Mouse (Mus musculus): ENCODE measurements around the gene Agbl1. TPM values are rescaled to one million over a fixed set of nuclear protein-coding genes. Genes with fewer than 3 reads are reported as not detected.

Gene Agbl1
- total and polyA plus RNA-seq, 3 experiments: not detected

- Histone ChIP-seq H3K4me2 (ENCODE audit: insufficient read depth, low read depth, poor library complexity, severe bottlenecking) (no peak overlapping the region), H3K9ac (ENCODE audit: insufficient read depth, low read depth) (no peak overlapping the region), H3K27me3 (replicated peaks) (peaks cover 17% of the 10 kb centered on the region), H3K36me3 (replicated peaks in 1 of 2; ENCODE audit: control insufficient read depth in 1 of 2, insufficient read depth in 1 of 2, low read length in 1 of 2) (no peaks in the 10 kb centered on the region), H3K4me3 (replicated peaks in 1 of 3; ENCODE audit: low read depth in 2 of 3, low read length in 2 of 3, poor library complexity in 1 of 3) (no peak overlapping the region), H3K27ac (ENCODE audit: insufficient read depth, low read depth) (no peak overlapping the region), H3K9me3 (replicated peaks; ENCODE audit: low read length) (no peaks in the 10 kb centered on the region), H3K79me2 (replicated peaks; ENCODE audit: control insufficient read depth, extremely low read depth, insufficient read depth, poor library complexity, severe bottlenecking) (no peaks in the 10 kb centered on the region), H3K4me1 (ENCODE audit: control insufficient read depth in 1 of 2, insufficient read depth in 2 of 2) (no peaks in the 10 kb centered on the region)
- no peak for DNase-seq (ENCODE audit: extremely low read depth)
- in situ Hi-C loops (cut with MboI; ENCODE audit: low pct_ligation_motif_present, low pct_unique_long_range_greater_than_20kb, low sequenced_read_pairs) (no loop called here), dilution Hi-C loops (cut with MboI; ENCODE audit: extremely low pct_ligation_motif_present, extremely low pct_unique_long_range_greater_than_20kb, low sequenced_read_pairs) (no loop called here)
- TF ChIP-seq KAT2A (IDR thresholded peaks at IDR 0.05; ENCODE audit: insufficient replicate concordance, low read length) (no peak), MAFK (IDR thresholded peaks at IDR 0.05; ENCODE audit: insufficient replicate concordance, low read length) (no peak), TBP (conservative IDR thresholded peaks at IDR 0.05; ENCODE audit: low read depth, low read length) (no peak)
These were observed 331.0 kb downstream of the Agbl1 start for GRCm38 (mm10) chr7:76560564-76561258.

- H3K36me3 ChIP-seq (replicated peaks in 1 of 2; ENCODE audit: control insufficient read depth in 1 of 2, insufficient read depth in 1 of 2, low read length in 1 of 2): no peaks in the 10 kb centered on the region
- no peaks in the 10 kb centered on the region for H3K79me2 ChIP-seq (replicated peaks; ENCODE audit: control insufficient read depth, extremely low read depth, insufficient read depth, poor library complexity, severe bottlenecking)
- in situ Hi-C loops (cut with MboI; ENCODE audit: low pct_ligation_motif_present, low pct_unique_long_range_greater_than_20kb, low sequenced_read_pairs) (no loop called here), dilution Hi-C loops (cut with MboI; ENCODE audit: extremely low pct_ligation_motif_present, extremely low pct_unique_long_range_greater_than_20kb, low sequenced_read_pairs) (no loop called here)
- no peak overlapping the region for H3K9ac ChIP-seq (ENCODE audit: insufficient read depth, low read depth)
- no peak overlapping the region for H3K4me2 ChIP-seq (ENCODE audit: insufficient read depth, low read depth, poor library complexity, severe bottlenecking)
- H3K4me1 ChIP-seq (ENCODE audit: control insufficient read depth in 1 of 2, insufficient read depth in 2 of 2): no peaks in the 10 kb centered on the region
- H3K9me3 ChIP-seq (replicated peaks; ENCODE audit: low read length): no peaks in the 10 kb centered on the region
- H3K4me3 ChIP-seq (replicated peaks in 1 of 3; ENCODE audit: low read depth in 2 of 3, low read length in 2 of 3, poor library complexity in 1 of 3): no peak overlapping the region
- no peak for DNase-seq (ENCODE audit: extremely low read depth)
- H3K27ac ChIP-seq (ENCODE audit: insufficient read depth, low read depth): no peak overlapping the region
- TF ChIP-seq JUND (conservative IDR thresholded peaks at IDR 0.05; ENCODE audit: low read depth, low read length) (no peak), POLR2A (IDR thresholded peaks at IDR 0.05; ENCODE audit: low read depth, low read length) (no peak), BHLHE40 (IDR thresholded peaks at IDR 0.05; ENCODE audit: low read depth, low read length) (no peak), EP300 (IDR thresholded peaks at IDR 0.05; ENCODE audit: low read length) (no peak), TBP (conservative IDR thresholded peaks at IDR 0.05; ENCODE audit: low read depth, low read length) (no peak), RAD21 (IDR thresholded peaks at IDR 0.05; ENCODE audit: low read depth, low read length) (no peak), CHD1 (IDR thresholded peaks at IDR 0.05; ENCODE audit: low read depth, low read length) (no peak), MXI1 (IDR thresholded peaks at IDR 0.05; ENCODE audit: low read depth, low read length) (no peak), POLR2AphosphoS2 (IDR thresholded peaks at IDR 0.05; ENCODE audit: low read depth, low read length) (no peak), RCOR1 (conservative IDR thresholded peaks at IDR 0.05; ENCODE audit: low read depth, low read length) (no peak), MYC (IDR thresholded peaks at IDR 0.05; ENCODE audit: low read depth, low read length) (no peak), ZC3H11A (IDR thresholded peaks at IDR 0.05; ENCODE audit: low read depth, low read length) (no peak), MAX (IDR thresholded peaks at IDR 0.05; ENCODE audit: low read length) (no peak), TCF12 (IDR thresholded peaks at IDR 0.05; ENCODE audit: low read depth, low read length) (no peak), ZNF384 (IDR thresholded peaks at IDR 0.05; ENCODE audit: low read depth, low read length) (no peak), ZMIZ1 (IDR thresholded peaks at IDR 0.05; ENCODE audit: low read depth, low read length) (no peak), SIN3A (IDR thresholded peaks at IDR 0.05; ENCODE audit: low read length) (no peak), HCFC1 (IDR thresholded peaks at IDR 0.05; ENCODE audit: low read depth, low read length) (no peak)
- peaks cover 17% of the 10 kb centered on the region for H3K27me3 ChIP-seq (replicated peaks)
These were observed 332.8 kb downstream of the Agbl1 start for GRCm38 (mm10) chr7:76562506-76562905.

All from CH12.LX (cell line).